21 mouse cellular contexts compared by ENCODE assay signal in the genomic region with DNA sequence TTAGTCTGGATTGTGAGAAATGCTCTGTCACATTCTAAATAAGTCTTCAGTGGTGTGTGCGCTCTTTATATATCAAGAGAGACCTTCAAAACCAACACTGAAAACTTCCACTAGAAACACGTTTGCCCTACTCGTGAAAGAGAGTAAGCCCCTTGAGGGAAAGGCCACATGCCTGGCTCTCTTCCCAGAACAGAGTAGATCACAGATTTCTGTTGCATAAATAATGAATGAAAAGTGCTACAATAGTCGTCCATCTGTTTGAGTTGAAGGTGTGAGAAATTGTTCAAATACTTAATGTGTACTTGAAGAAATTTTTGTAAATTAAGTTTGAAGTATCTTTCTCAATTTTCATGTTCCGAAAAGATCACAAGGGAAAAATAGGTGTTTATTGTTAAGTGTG.
A peak's percentile ranks its signal among the peaks of the same experiment; 100 is the strongest.
DNase-seq lines count a peak whose midpoint lies in the region; ATAC-seq and TF ChIP-seq lines count a peak whose summit lies in the region.
"Had no signal": no experiment of that assay in that cellular context is flagged by ENCODE, and none has a peak within 500 bp of the region (broad histone marks: within the 10 kb centered on the region; RNA-seq: fewer than 3 reads in every experiment).

No protein-coding gene starts in this region.

- DNase-seq in forebrain, embryonic 14.5 days (ENCODE audit: low spot score) = peak; percentile 46
- DNase-seq in forebrain, postnatal 0 days = no peak
- peak; percentile 53 for DNase-seq in lung, postnatal 0 days (ENCODE audit: low spot score)
- no peak for DNase-seq in lung, postnatal 4 days
- DNase-seq in NIH3T3 (ENCODE audit: low read depth) = peak; percentile 24
- DNase-seq in lung, postnatal 25 days (ENCODE audit: low spot score) = peak; percentile 38
- no peak for DNase-seq in adrenal gland, adult 2 months
- no peak for DNase-seq in kidney, adult 2 months
- DNase-seq: adrenal gland, postnatal 10 days; cerebellum, adult 2 months; cerebellum, postnatal 10 days; gastrocnemius, adult 2 months; gastrocnemius, postnatal 25 days; heart, postnatal 10 days; heart, postnatal 4 days had no signal

- H3K4me3 ChIP-seq in forebrain, embryonic 14.5 days (ENCODE audit: low read depth, low read length) = no peak overlapping the region
- no peak overlapping the region for H3K4me3 ChIP-seq in forebrain, postnatal 0 days (ENCODE audit: low read depth, low read length)
- no peak overlapping the region for H3K4me3 ChIP-seq in lung, postnatal 0 days (ENCODE audit: low read depth, low read length)
- H3K4me3 ChIP-seq in kidney, adult 2 months (ENCODE audit: insufficient read depth, low read depth, low read length) = no peak overlapping the region
- H3K4me3 ChIP-seq: gastrocnemius, adult 2 months; heart, embryonic 10.5 days; hindbrain, embryonic 12.5 days had no signal

- no peak overlapping the region for H3K27ac ChIP-seq in forebrain, embryonic 14.5 days (ENCODE audit: low read depth, low read length)
- H3K27ac ChIP-seq in forebrain, postnatal 0 days (ENCODE audit: low read depth, low read length) = no peak overlapping the region
- H3K27ac ChIP-seq in lung, postnatal 0 days (ENCODE audit: low read length) = no peak overlapping the region
- H3K27ac ChIP-seq in kidney, adult 2 months (ENCODE audit: insufficient read depth, low read depth, low read length) = no peak overlapping the region
- H3K27ac ChIP-seq: gastrocnemius, adult 2 months; heart, embryonic 10.5 days; hindbrain, embryonic 12.5 days had no signal

- no peak for ATAC-seq in forebrain, embryonic 14.5 days
- ATAC-seq in forebrain, postnatal 0 days = no peak
- ATAC-seq in lung, postnatal 0 days = no peak
- ATAC-seq: forebrain, embryonic 16.5 days; hindbrain, embryonic 16.5 days; inflammation-experienced regulatory T-cells, adult 6 months had no signal

- no peak for TF ChIP-seq POLR2A in kidney, adult 2 months (IDR thresholded peaks at IDR 0.05; ENCODE audit: low read depth, low read length)

- H3K36me3 ChIP-seq in forebrain, embryonic 14.5 days (ENCODE audit: control insufficient read depth, insufficient read depth, low read length) = no peaks in the 10 kb centered on the region
- H3K36me3 ChIP-seq in forebrain, postnatal 0 days (ENCODE audit: insufficient read depth) = no peaks in the 10 kb centered on the region
- H3K36me3 ChIP-seq in lung, postnatal 0 days (ENCODE audit: insufficient read depth, low read length) = no peaks in the 10 kb centered on the region
- no peaks in the 10 kb centered on the region for H3K36me3 ChIP-seq in kidney, adult 2 months (ENCODE audit: control insufficient read depth, insufficient read depth, low read length)

- no peak for TF ChIP-seq EP300 in lung, postnatal 0 days (IDR thresholded peaks at IDR 0.05)

- no peak for TF ChIP-seq CTCF in forebrain, postnatal 0 days (IDR thresholded peaks at IDR 0.05; ENCODE audit: low read depth)
- TF ChIP-seq CTCF in lung, postnatal 0 days (IDR thresholded peaks at IDR 0.05) = no peak
- no peak for TF ChIP-seq CTCF in kidney, adult 2 months (conservative IDR thresholded peaks at IDR 0.05; ENCODE audit: insufficient read depth, insufficient read length, low read depth, low read length)

- H3K9me3 ChIP-seq in forebrain, embryonic 14.5 days (replicated peaks; ENCODE audit: control insufficient read depth, low read length) = no peaks in the 10 kb centered on the region
- no peaks in the 10 kb centered on the region for H3K9me3 ChIP-seq in forebrain, postnatal 0 days (ENCODE audit: low read length)
- H3K9me3 ChIP-seq in lung, postnatal 0 days (ENCODE audit: low read length) = 0 out of 2 replicates have a peak, but pooled peaks cover 4% of the 10 kb centered on the region

- WGBS in forebrain, embryonic 14.5 days = 65% methylated on average over 5 of the region's 5 CpGs
- 63% methylated on average over 5 of the region's 5 CpGs for WGBS in forebrain, postnatal 0 days
- WGBS in lung, postnatal 0 days = 36% methylated on average over 5 of the region's 5 CpGs
- WGBS in kidney, adult 2 months = 64% methylated on average over 5 of the region's 5 CpGs

- peaks cover 12% of the 10 kb centered on the region; the same call in 1 of the 2 replicates for H3K4me1 ChIP-seq in forebrain, embryonic 14.5 days (ENCODE audit: control insufficient read depth, insufficient read depth, low read length)
- no peaks in the 10 kb centered on the region for H3K4me1 ChIP-seq in forebrain, postnatal 0 days (ENCODE audit: insufficient read depth)
- no peaks in the 10 kb centered on the region for H3K4me1 ChIP-seq in lung, postnatal 0 days (ENCODE audit: insufficient read depth, low read depth, low read length)
- H3K4me1 ChIP-seq in kidney, adult 2 months (ENCODE audit: control insufficient read depth, insufficient read depth, low read length) = no peaks in the 10 kb centered on the region

- H3K27me3 ChIP-seq in forebrain, embryonic 14.5 days (replicated peaks; ENCODE audit: control insufficient read depth, insufficient read depth, low read length) = no peaks in the 10 kb centered on the region
- no peaks in the 10 kb centered on the region for H3K27me3 ChIP-seq in forebrain, postnatal 0 days (ENCODE audit: insufficient read depth, low read length)
- H3K27me3 ChIP-seq in lung, postnatal 0 days (replicated peaks; ENCODE audit: insufficient read depth, low read length) = no peaks in the 10 kb centered on the region
- H3K27me3 ChIP-seq in kidney, adult 2 months (replicated peaks; ENCODE audit: control insufficient read depth, insufficient read depth, low read length) = no peaks in the 10 kb centered on the region
- H3K27me3 ChIP-seq: CH12.LX had no signal

- no peak overlapping the region for H3K9ac ChIP-seq in forebrain, embryonic 14.5 days (ENCODE audit: low read length)
- no peak overlapping the region for H3K9ac ChIP-seq in forebrain, postnatal 0 days
- H3K9ac ChIP-seq in lung, postnatal 0 days (replicated peaks; ENCODE audit: low read depth) = no peak overlapping the region
- H3K9ac ChIP-seq: hindbrain, embryonic 12.5 days had no signal

- H3K4me2 ChIP-seq in forebrain, embryonic 14.5 days (ENCODE audit: low read length) = no peak overlapping the region
- H3K4me2 ChIP-seq in forebrain, postnatal 0 days (ENCODE audit: low read depth) = no peak overlapping the region
- no peak overlapping the region for H3K4me2 ChIP-seq in lung, postnatal 0 days (replicated peaks; ENCODE audit: low read depth, low read length)
- H3K4me2 ChIP-seq: hindbrain, embryonic 12.5 days had no signal

Comparison
In these comparisons a context has a peak if more than half of its experiments do, and no peak if none do; other contexts are left out.
1. DNase-seq: peak in forebrain, embryonic 14.5 days (single experiment), lung, postnatal 0 days (single experiment), NIH3T3 (single experiment) and lung, postnatal 25 days (single experiment); none in forebrain, postnatal 0 days (single experiment), lung, postnatal 4 days (0 of 2), adrenal gland, adult 2 months (single experiment) and kidney, adult 2 months (single experiment).